Mouse (Mus musculus) effector memory CD4-positive, alpha-beta T cell, adult 5 months (primary cell): Measurements from ENCODE around the gene Dolk. TPM values are rescaled to one million over a fixed set of nuclear protein-coding genes. Genes with fewer than 3 reads are reported as not detected.

Experiments used
- polyA plus RNA-seq: library from polyadenylated mRNA; unstranded; fragments of 100-300 nt; shearing (Covaris generic); gene quantifications from one replicate; pipeline ENCODE4 v1.2.1, GENCODE M21; 2017

Dolk gene
- 9.0 TPM for polyA plus RNA-seq

DNA sequence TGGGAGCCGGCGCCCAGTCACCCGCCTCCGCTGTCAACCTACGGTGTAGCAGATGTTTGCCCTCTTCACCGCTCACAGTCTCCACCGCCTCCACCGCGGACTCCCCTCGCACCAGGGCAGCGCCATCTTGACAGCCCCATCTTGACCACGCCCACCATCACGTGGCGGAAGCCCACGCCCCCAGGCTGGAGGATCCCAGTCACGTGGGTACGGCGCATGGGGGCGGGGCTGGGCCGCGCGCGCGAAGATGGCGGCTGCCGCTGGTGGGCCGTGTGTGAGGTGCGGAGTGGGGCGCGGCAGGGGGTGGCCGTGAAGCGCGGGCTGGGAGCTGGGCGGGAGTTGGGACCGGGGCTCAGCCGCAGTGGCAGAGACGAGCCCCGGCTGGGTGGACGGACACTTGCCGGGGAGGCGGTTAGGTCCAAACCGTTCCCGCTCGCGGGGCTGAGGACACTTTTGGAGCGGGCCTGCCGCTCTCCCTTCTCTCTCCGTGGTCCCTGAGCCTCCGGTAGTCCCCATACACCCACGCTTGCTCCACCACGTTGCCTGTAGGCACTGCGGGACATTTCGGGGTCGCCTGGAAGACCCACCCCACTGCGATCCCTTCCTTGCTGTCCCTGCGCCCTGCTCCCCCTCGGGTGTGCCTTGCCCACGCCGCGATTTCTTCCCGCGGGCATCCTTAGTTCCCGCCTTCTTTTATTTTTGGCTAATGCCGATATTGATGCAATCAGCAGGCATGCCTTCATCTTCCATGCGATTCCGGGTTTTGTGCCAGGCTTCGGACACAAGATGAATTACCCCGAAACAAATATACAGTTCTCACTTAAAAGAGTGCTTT is at the start of gene Dolk, which contains the start of gene Nup188:
Dolk (minus strand) TSS at position 143 of the 835 bp plus-strand sequence.
Nup188 (plus strand) TSS at position 206 of the 835 bp plus-strand sequence.

DNA sequence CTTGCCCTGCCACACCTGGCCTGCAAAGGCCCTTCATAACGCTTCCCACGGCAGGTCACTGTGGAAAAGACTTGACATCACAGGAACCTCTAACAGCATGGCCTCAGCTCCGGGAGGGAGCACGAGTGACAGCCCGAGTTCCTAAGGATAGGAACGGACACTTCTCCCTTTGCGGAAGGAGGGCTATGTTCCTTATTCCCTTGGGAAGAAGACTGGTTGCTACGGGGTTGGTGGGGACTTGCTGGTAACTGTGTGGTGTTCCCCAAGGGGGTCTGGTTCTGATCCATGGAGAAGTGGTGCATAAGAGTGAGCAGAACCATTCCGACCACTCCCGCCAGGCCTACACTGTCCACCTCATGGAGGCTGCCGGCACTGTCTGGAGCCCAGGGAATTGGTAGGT is 5.4 kb downstream of the Dolk start, which contains the start of gene Gm28038:
Gm28038 (plus strand) TSS at position 301 of the 400 bp plus-strand sequence.

DNA sequence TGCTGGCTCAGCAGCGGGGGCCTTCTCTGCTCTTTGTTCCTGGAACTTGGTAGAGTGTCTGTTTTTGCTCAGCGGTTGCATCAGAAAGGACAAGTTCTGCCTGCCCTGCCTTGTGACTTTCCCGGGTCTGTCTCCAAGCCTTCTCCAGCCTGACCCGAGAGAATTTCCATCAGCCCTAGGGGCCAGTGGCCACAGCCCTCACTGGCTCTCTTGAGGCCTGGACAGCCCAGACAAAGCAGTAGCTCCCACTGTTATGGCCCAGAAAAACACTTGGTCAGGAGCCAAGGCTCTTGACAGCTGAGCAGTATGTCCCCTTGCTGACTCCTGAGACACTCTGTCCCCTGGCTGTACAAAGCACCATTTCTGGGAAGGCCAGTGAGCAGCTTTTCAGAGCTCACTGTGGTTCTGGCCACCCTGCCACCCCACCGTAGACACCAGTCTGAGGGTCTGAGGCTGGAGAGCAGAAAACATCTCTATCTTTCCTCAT is 20.3 kb downstream of the Dolk start, which contains the start of gene Phyhd1:
Phyhd1 (plus strand) TSS at position 437 of the 487 bp plus-strand sequence.

DNA sequence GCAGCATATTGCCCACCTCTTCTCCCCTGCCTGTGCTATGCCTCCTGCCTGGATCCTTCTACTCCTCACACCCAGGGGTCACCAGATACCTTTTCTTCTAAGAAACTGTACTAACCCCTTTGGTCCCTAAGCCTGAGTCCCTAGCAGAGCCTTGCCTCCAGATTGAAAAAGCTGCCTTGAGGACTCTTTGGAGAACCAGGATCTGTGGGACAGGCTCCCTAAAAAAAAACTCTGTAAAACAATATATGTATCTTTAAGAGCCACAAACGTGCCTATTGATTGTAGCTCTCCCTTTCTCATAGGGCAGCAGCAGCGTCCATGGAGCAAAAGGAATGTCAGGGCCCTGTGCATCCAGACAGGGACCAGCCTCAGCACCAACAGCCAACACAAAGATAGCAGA is 45.9 kb downstream of the Dolk start, which contains the start of gene Gm28035:
Gm28035 (plus strand) TSS at position 301 of the 400 bp plus-strand sequence.

DNA sequence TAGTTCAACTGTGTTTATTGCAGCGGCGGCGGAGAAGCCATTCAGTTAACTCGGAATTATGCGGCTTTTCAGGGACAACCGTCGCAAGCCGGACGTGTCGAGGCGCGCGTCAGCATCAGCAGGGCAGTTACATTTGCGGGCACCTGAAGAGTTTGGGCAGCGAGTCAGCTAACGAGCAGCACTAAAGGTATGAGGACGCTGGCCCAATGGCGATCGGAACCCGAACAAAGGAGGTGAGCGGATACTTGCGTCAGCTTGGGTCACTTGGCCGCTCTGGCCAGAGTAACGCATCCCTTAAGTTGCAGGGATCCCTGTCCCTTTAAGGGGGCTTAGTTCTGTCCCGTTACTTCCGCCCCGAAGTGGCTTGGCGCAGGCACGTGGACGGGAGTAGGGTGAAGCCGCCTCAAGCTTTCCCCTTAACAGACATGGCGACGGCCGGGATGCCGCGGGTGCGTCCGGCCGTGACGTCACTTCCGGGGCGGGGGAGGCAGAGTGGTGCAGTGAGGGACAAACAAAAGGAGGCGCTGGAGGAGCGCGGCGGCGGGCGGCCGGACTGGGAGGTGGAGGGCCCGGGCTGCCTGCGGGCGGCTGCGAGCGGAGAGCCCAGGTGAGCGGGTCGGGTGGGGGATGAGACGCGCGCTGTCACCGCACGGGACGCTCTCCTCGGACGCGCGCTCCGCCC is 48.8 kb downstream of the Dolk start, which contains the start of gene Lrrc8a:
Lrrc8a (plus strand) TSS at position 517 of the 682 bp plus-strand sequence.

Other genes starting within 250 kb of the Dolk start
- 2.3 TPM for gene Wdr34, start 237.5 kb downstream of the Dolk start, polyA plus RNA-seq
- gene Set, start 229.0 kb downstream of the Dolk start, polyA plus RNA-seq = 282 TPM
- 1.7 TPM for gene Pkn3, start 208.7 kb downstream of the Dolk start, polyA plus RNA-seq
- 8.1 TPM for gene Zdhhc12, start 192.7 kb downstream of the Dolk start, polyA plus RNA-seq
- 34.9 TPM for gene Zer1, start 161.7 kb downstream of the Dolk start, polyA plus RNA-seq
- 5.0 TPM for gene Tbc1d13, start 152.6 kb downstream of the Dolk start, polyA plus RNA-seq
- 19.4 TPM for gene Endog, start 114.8 kb downstream of the Dolk start, polyA plus RNA-seq
- 25.6 TPM for gene Spout1, start 107.9 kb downstream of the Dolk start, polyA plus RNA-seq
- 5.6 TPM for gene Kyat1, start 80.5 kb downstream of the Dolk start, polyA plus RNA-seq
- 4.2 TPM for gene Lrrc8a, start 48.6 kb downstream of the Dolk start, polyA plus RNA-seq
- gene Gm28035, start 45.8 kb downstream of the Dolk start, polyA plus RNA-seq = 0.92 TPM
- gene Phyhd1, start 20.1 kb downstream of the Dolk start, polyA plus RNA-seq = 1.6 TPM
- not detected for gene Gm28038, start 5.3 kb downstream of the Dolk start, polyA plus RNA-seq
- gene Nup188, start 63 bp upstream of the Dolk start, polyA plus RNA-seq = 20.7 TPM
- gene Sh3glb2, start 73.0 kb upstream of the Dolk start, polyA plus RNA-seq = 99.5 TPM
- gene Miga2, start 77.9 kb upstream of the Dolk start, polyA plus RNA-seq = 7.7 TPM
- 21.1 TPM for gene Dolpp1, start 105.9 kb upstream of the Dolk start, polyA plus RNA-seq
- gene Crat, start 129.5 kb upstream of the Dolk start, polyA plus RNA-seq = 10.1 TPM
- 79.7 TPM for gene Ptpa, start 129.7 kb upstream of the Dolk start, polyA plus RNA-seq
- gene Ier5l, start 187.9 kb upstream of the Dolk start, polyA plus RNA-seq = 37.6 TPM